Mouse (Mus musculus) kidney, postnatal 0 days (tissue): Measurements from ENCODE around the gene Gnaq. TPM values are rescaled to one million over a fixed set of nuclear protein-coding genes. Genes with fewer than 3 reads are reported as not detected.

Experiments used
- ATAC-seq: fragments of 200-750 bp; cut with Nextera tagmentation; replicated peaks from 2 replicates; pipeline ENCODE4 v1.8.0; 2017; ENCODE audit warnings: low read depth, moderate number of reproducible peaks, moderate TSS enrichment, moderate library complexity; ENCODE audit not compliant: low FRiP score
- DNase-seq: peaks from one replicate; pipeline ENCODE4 v3.0.0-alpha.2; 2016; ENCODE audit warnings: low spot score
- H3K27ac ChIP-seq: fragments of 300-500 bp; sonication (generic); 2 replicates; pipeline ENCODE4 v1.5.1; 2014; ENCODE audit warnings: mild to moderate bottlenecking
- H3K27me3 ChIP-seq: fragments of 300-500 bp; sonication (generic); 2 replicates; pipeline ENCODE4 v1.6.1; 2014; ENCODE audit warnings: low read length, mixed read lengths; ENCODE audit not compliant: insufficient read depth
- H3K36me3 ChIP-seq: fragments of 300-500 bp; sonication (generic); 2 replicates; pipeline ENCODE4 v1.6.1; 2014; ENCODE audit warnings: low read length, mixed read lengths; ENCODE audit not compliant: insufficient read depth
- H3K4me1 ChIP-seq: fragments of 300-500 bp; sonication (generic); replicated peaks from 2 replicates; pipeline ENCODE4 v1.6.1; 2014; ENCODE audit warnings: antibody characterized with exemption, low read length, mixed read lengths; ENCODE audit not compliant: insufficient read depth
- H3K4me2 ChIP-seq: fragments of 300-500 bp; sonication (generic); 2 replicates; pipeline ENCODE4 v1.6.1; 2014; ENCODE audit warnings: mild to moderate bottlenecking, low read length, moderate library complexity, mixed read lengths
- H3K4me3 ChIP-seq: fragments of 300-500 bp; sonication (generic); replicated peaks from 2 replicates; pipeline ENCODE4 v1.5.1; 2014; ENCODE audit warnings: low read depth, low read length
- H3K9ac ChIP-seq: fragments of 300-500 bp; sonication (generic); 2 replicates; pipeline ENCODE4 v1.6.1; 2014; ENCODE audit warnings: low read depth, low read length
- H3K9me3 ChIP-seq: fragments of 300-500 bp; sonication (generic); replicated peaks from 2 replicates; pipeline ENCODE4 v1.6.1; 2016; ENCODE audit warnings: low read length, inconsistent platforms, mixed read lengths
- CTCF ChIP-seq: IDR thresholded peaks from 2 replicates; pipeline ENCODE4 v1.5.1; 2016; ENCODE audit warnings: antibody characterized with exemption, low read depth, mild to moderate bottlenecking, moderate library complexity
- WGBS: fragments of 180-500 bp; shearing (Covaris S2); extraction: QIAGEN DNeasy Blood & Tissue Kit; methylation state at CpG from one replicate; pipeline ENCODE4 v1.1.7; 2014; 5-methylcytosine and 5-hydroxymethylcytosine counted together
- polyA plus RNA-seq: library from polyadenylated mRNA; unstranded; fragments of >200 nt; fragmentation: Nextera tagmentation; extraction: Ambion mirVana; gene quantifications from 2 replicates; pipeline ENCODE4 v1.2.1, GENCODE M21; 2015

The Gnaq gene
- polyA plus RNA-seq, 1 experiment from 2014 or later: 27.2 TPM

DNA sequence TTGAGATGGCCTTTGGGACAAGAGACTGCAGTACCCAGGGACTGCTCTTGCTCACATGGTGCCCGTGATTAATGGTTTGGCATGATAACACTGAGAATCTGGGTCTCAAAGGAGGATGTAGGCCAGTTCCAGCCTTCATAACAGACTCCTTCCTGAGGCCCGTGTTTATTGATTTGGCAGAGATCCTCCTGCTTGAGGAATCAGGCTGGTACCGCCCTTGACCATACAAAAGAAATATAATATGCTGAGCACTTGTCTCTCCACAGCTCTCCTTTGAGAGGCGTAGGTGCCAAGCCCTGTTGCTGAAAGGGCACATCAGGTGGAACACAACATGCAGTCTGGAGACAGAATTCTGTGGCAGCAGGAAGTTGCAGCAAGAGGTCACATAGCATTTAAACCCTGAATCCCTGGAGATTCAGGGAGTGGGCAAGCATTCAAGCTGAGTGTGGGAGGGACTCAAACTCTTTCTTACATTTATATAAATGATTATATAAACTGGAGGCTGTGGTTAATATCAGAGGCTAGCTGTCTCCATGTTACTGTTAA, 36.1 kb downstream of the Gnaq start:
- no peaks in the 10 kb centered on the region for H3K9me3 ChIP-seq
- H3K27ac ChIP-seq: peak overlapping the region; percentile 86
- H3K4me2 ChIP-seq: no peak overlapping the region; the same call in 1 of the 2 replicates
- H3K4me1 ChIP-seq: peaks cover 31% of the 10 kb centered on the region
- DNase-seq (peak; percentile 43), ATAC-seq (0 out of 2 replicates have a peak, but pooled peaks have one; percentile 10)
- WGBS: 20% methylated on average over 4 of the region's 4 CpGs
- H3K27me3 ChIP-seq: no peaks in the 10 kb centered on the region
- no peaks in the 10 kb centered on the region for H3K36me3 ChIP-seq
- 0 out of 2 replicates have a peak overlapping the region, but pooled peaks have one; percentile 9 for H3K9ac ChIP-seq
- TF ChIP-seq CTCF: no peak
- H3K4me3 ChIP-seq: no peak overlapping the region

DNA sequence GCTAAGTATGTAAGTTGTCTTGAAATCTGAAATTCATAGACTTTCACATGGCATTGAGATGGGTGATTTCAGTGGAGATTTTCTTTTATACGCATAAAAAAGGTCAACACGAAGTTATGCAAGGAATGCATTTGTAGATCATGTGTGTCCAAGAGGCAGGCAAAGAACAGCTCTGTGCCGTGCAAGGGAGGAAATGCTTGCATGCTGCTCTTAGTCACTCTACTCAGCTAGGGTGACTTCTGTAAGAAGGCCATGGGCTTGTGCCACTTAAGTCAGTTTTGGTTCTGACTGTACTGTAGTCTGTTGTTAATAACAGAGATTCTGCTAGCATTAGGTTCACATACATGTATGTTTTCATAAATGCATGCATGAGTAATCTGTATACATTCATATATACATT, 38.1 kb downstream of the Gnaq start:
- no peaks in the 10 kb centered on the region for H3K27me3 ChIP-seq
- no peak overlapping the region for H3K4me3 ChIP-seq
- H3K9me3 ChIP-seq: no peaks in the 10 kb centered on the region
- 32% methylated on average over 3 of the region's 3 CpGs for WGBS
- no peak for TF ChIP-seq CTCF
- H3K36me3 ChIP-seq: no peaks in the 10 kb centered on the region
- ATAC-seq (no peak), DNase-seq (peak; percentile 65)
- no peak overlapping the region for H3K9ac ChIP-seq
- peaks cover 31% of the 10 kb centered on the region for H3K4me1 ChIP-seq
- H3K4me2 ChIP-seq: no peak overlapping the region
- no peak overlapping the region for H3K27ac ChIP-seq

DNA sequence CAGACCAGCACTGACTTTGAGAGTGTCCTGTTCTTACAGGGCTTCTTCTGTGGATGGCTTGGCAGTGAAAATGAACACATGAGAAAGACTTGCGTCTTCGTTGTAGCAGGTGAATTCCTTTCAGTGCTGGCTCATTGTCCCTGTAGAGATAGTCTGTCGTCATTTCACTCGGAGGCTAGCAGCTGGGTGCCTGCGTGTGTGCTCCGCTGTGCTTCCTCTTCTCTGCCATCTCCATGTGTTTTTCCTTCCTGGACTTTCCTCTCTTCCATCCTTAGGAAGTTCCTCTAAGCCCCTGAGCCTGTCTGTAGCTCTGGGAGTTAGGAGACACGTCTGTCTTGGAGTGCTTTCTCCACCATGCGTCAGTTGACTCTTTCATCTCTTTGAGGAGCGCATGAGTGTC, 41.1 kb downstream of the Gnaq start:
- Histone ChIP-seq H3K27ac (no peak overlapping the region), H3K36me3 (no peaks in the 10 kb centered on the region), H3K4me1 (peaks cover 36% of the 10 kb centered on the region), H3K4me2 (no peak overlapping the region), H3K4me3 (no peak overlapping the region), H3K9ac (no peak overlapping the region), H3K9me3 (no peaks in the 10 kb centered on the region), H3K27me3 (no peaks in the 10 kb centered on the region)
- WGBS: 72% methylated on average over 9 of the region's 9 CpGs
- no peak for ATAC-seq
- no peak for DNase-seq
- TF ChIP-seq CTCF: no peak

DNA sequence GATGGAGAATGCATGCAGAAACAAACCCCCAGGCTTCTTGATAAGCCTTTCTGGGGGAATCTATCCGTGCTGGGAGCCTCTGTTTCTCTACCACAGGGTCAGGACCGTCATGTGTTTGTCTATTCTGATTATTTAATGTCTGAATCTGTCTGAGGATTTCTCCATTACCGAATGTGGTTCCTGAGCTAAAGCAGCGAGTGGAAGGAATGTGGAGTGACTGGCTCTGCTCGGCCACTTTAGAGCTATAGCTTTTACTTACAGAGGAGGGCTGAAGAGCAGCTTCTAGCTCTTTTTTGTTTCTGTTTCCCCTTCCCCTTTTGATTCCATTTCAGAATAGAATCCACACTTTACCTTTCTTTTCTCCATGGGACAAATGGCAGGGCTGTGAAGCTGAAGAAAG, 43.8 kb downstream of the Gnaq start:
- no peak for TF ChIP-seq CTCF
- H3K4me2 ChIP-seq: no peak overlapping the region

DNA sequence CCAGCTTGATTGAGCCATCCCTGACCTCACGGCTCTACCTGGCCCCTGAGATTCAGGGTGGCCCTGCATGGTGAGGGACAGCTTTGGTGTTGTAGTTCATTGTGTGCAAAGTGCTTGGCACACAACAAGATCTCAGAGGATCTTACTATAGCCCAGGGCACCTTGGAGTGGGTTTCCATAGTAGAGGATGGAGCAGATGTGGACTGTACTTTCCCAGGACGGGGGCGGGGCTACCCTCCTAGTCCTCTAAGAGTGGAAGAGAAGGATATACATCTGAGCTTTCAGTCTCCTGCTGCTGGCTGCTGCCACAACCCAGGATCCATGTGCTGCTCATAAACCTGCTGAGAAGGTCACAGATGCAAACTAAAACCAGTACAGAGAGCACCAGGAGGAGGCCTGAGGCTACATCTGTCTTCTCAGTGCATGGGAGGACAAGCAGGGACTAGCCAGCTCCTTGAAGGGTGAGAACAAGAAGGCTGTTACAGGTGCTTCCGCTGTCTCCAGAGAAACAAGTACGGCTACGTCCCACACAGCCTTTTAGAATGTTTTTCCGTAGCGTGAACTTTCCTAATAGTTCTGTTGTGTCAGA, 44.6 kb downstream of the Gnaq start:
- H3K9me3 ChIP-seq: no peaks in the 10 kb centered on the region
- no peak for TF ChIP-seq CTCF
- H3K9ac ChIP-seq: no peak overlapping the region
- peaks cover 41% of the 10 kb centered on the region for H3K4me1 ChIP-seq
- ATAC-seq: no peak
- no peak overlapping the region for H3K4me2 ChIP-seq
- 86% methylated on average over 8 of the region's 8 CpGs for WGBS
- H3K27ac ChIP-seq: no peak overlapping the region
- no peaks in the 10 kb centered on the region for H3K27me3 ChIP-seq
- no peak for DNase-seq
- no peaks in the 10 kb centered on the region for H3K36me3 ChIP-seq
- no peak overlapping the region for H3K4me3 ChIP-seq

More for the DNA sequence above, 43.8 kb downstream of the Gnaq start:
- Histone ChIP-seq H3K27ac (0 out of 2 replicates have a peak overlapping the region, but pooled peaks have one; percentile 6), H3K27me3 (no peaks in the 10 kb centered on the region), H3K9ac (no peak overlapping the region), H3K4me3 (no peak overlapping the region), H3K9me3 (no peaks in the 10 kb centered on the region), H3K36me3 (no peaks in the 10 kb centered on the region), H3K4me1 (peaks cover 34% of the 10 kb centered on the region)
- WGBS: 25% methylated on average over 5 of the region's 5 CpGs
- DNase-seq: no peak
- ATAC-seq: no peak

DNA sequence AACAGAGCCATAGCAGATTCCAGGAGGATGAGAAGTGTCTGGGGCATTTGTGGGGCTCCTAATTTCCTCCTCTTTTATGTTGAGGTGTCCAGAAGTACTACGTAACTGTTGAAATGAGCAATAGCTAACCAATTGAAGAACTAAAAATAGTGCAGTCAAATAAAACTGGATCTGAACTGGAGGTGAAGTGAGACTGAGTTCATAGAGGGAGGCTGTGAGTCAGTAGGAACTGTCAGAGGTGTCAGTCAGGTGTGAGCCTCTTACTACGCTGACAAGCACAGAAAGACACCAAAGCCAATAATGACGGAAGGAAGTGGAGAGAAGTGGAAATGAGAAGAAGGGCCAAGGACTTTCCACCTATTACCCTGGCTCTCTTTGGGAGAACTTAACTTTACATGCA, 48.6 kb downstream of the Gnaq start:
- Histone ChIP-seq H3K27ac (no peak overlapping the region), H3K9ac (no peak overlapping the region), H3K27me3 (no peaks in the 10 kb centered on the region), H3K9me3 (no peaks in the 10 kb centered on the region), H3K36me3 (no peaks in the 10 kb centered on the region), H3K4me2 (no peak overlapping the region), H3K4me3 (no peak overlapping the region), H3K4me1 (peaks cover 35% of the 10 kb centered on the region)
- DNase-seq: no peak
- no peak for TF ChIP-seq CTCF
- no peak for ATAC-seq
- 78% methylated on average over 3 of the region's 3 CpGs for WGBS
